Mouse (Mus musculus) G1E (cell line): Measurements from ENCODE around the gene Myo16. TPM values are rescaled to one million over a fixed set of nuclear protein-coding genes. Genes with fewer than 3 reads are reported as not detected.

Experiments
- ATAC-seq: 2 replicates; pipeline ENCODE4 v1.8.0; 2016; ENCODE audit warnings: mild to moderate bottlenecking; ENCODE audit not compliant: insufficient number of reproducible peaks, poor library complexity, low FRiP score, severe bottlenecking; ENCODE audit errors: extremely low read depth
- DNase-seq: peaks from one replicate; pipeline ENCODE4 v3.0.0; 2012; ENCODE audit warnings: low spot score
- H3K27me3 ChIP-seq: 2 replicates; pipeline ENCODE4 v1.6.1; 2012; ENCODE audit warnings: mild to moderate bottlenecking, low read length, inconsistent platforms; ENCODE audit not compliant: insufficient read depth
- H3K36me3 ChIP-seq: replicated peaks from 2 replicates; pipeline ENCODE3; 2012; ENCODE audit warnings: mild to moderate bottlenecking, inconsistent platforms
- H3K4me1 ChIP-seq: 2 replicates; pipeline ENCODE4 v1.6.1; 2012; ENCODE audit warnings: low read depth, low read length, inconsistent platforms, mixed read lengths; ENCODE audit not compliant: insufficient read depth
- H3K4me3 ChIP-seq: 2 replicates; pipeline ENCODE4 v1.5.1; 2012; ENCODE audit warnings: low read depth, mild to moderate bottlenecking, inconsistent platforms, low read length, moderate library complexity, mixed read lengths
- H3K9me3 ChIP-seq: replicated peaks from 2 replicates; pipeline ENCODE4 v1.6.1; 2012; ENCODE audit warnings: inconsistent platforms
- CTCF ChIP-seq: IDR thresholded peaks from 2 replicates; pipeline ENCODE4 v1.5.1; 2012; ENCODE audit warnings: low read depth, low read length, inconsistent platforms, mixed read lengths
- GATA1 ChIP-seq: IDR thresholded peaks from 2 replicates; pipeline ENCODE4 v1.6.1; 2012; ENCODE audit warnings: borderline replicate concordance, low read length, inconsistent platforms, mixed read lengths
- GATA2 ChIP-seq: IDR thresholded peaks from 2 replicates; pipeline ENCODE4 v1.6.1; 2012; ENCODE audit warnings: low read depth, low read length, inconsistent platforms, borderline replicate concordance
- POLR2AphosphoS5 ChIP-seq: IDR thresholded peaks from 2 replicates; pipeline ENCODE4 v1.6.1; 2012; ENCODE audit warnings: low read depth, low read length, inconsistent platforms; ENCODE audit not compliant: insufficient replicate concordance
- TAL1 ChIP-seq: conservative IDR thresholded peaks from 2 replicates; pipeline ENCODE4 v1.6.1; 2012; ENCODE audit warnings: low read depth, low read length, inconsistent platforms, mixed read lengths
- polyA plus RNA-seq: library from polyadenylated mRNA; stranded (reverse); fragments of >175 nt; gene quantifications from 2 replicates; pipeline ENCODE4 v1.2.3, GENCODE M21; 2012
- total RNA-seq, 2 experiments: library from RNA; stranded (forward) in 1 of 2; stranded (reverse) in 1 of 2; fragments of 200-1000 nt in 1 of 2; fragments of >200 nt in 1 of 2; fragmentation: Nextera tagmentation in 1 of 2; gene quantifications; 2 replicates each; pipeline ENCODE4 v1.2.3; 2014 to 2017

Myo16 gene
- total and polyA plus RNA-seq, 3 experiments, result 0.27 to 0.90 (median 0.38) TPM

- DNase-seq (no peak), ATAC-seq (no peak)
- Histone ChIP-seq H3K36me3 (no peaks in the 10 kb centered on the region), H3K9me3 (no peaks in the 10 kb centered on the region), H3K4me1 (no peaks in the 10 kb centered on the region), H3K4me3 (no peak overlapping the region), H3K27me3 (no peaks in the 10 kb centered on the region)
- TF ChIP-seq GATA1, result no peak
- TF ChIP-seq GATA2, result no peak
- TF ChIP-seq TAL1, result no peak
- TF ChIP-seq CTCF, result no peak
- no peak for TF ChIP-seq POLR2AphosphoS5
These were observed 102.0 kb downstream of the Myo16 start for GRCm38 (mm10) chr8:10255741-10256140.

DNA sequence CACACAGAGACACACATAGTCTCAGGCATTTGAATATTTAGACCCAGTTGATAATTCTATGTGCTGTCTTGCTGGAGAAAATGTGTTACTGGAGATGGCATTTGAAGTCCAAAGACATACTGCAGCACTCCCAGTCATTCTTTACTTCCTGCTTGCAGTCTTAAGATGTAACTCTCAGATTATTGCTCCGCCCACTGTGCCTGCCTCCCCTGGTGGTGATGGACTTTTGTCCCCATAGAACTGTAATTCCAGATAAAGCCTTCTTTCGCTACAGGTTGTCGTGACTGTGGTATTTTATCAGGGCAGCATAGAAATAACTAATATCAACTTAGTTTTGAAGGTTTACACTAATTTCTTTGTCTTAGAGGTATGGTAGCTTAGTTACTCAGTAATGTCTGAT is 102.9 kb downstream of the Myo16 start:
- Histone ChIP-seq H3K4me3 (no peak overlapping the region), H3K9me3 (no peaks in the 10 kb centered on the region), H3K36me3 (no peaks in the 10 kb centered on the region), H3K4me1 (no peaks in the 10 kb centered on the region), H3K27me3 (no peaks in the 10 kb centered on the region)
- no peak for DNase-seq
- no peak for TF ChIP-seq CTCF
- TF ChIP-seq POLR2AphosphoS5, result no peak
- no peak for TF ChIP-seq TAL1
- no peak for TF ChIP-seq GATA2
- no peak for TF ChIP-seq GATA1
- no peak for ATAC-seq

DNA sequence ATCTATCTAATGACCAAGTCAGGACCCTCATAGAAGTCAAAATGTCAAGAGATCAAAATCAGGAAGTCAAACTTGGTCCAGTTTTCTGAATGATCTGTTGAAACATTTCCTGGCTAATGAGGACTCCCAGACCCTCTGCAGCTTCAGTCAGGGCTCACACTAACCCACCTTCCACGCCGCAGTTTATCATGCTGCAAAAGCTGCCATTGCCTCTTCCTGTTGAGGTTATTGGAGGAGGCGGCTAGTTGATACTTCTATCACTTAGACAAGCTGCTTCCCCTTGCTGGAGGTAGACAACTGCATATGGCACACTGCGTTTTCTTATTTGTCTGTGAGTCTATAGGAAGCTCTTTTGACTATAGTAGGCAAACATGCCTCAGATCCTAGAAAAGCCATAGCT is 116.4 kb downstream of the Myo16 start:
- no peak for ATAC-seq
- no peak overlapping the region for H3K4me3 ChIP-seq

GRCm38 (mm10) chr8:10292600-10292999 is 138.9 kb downstream of the Myo16 start:
- no peak overlapping the region for H3K4me3 ChIP-seq
- H3K36me3 ChIP-seq, result no peaks in the 10 kb centered on the region
- H3K9me3 ChIP-seq, result no peaks in the 10 kb centered on the region
- H3K4me1 ChIP-seq, result no peaks in the 10 kb centered on the region
- ATAC-seq, result no peak
- TF ChIP-seq POLR2AphosphoS5, result no peak
- no peak for TF ChIP-seq TAL1
- TF ChIP-seq CTCF, result no peak
- no peak for TF ChIP-seq GATA2
- no peak for TF ChIP-seq GATA1
- H3K27me3 ChIP-seq, result peaks cover 5% of the 10 kb centered on the region
- DNase-seq, result no peak

More for the DNA sequence above, 116.4 kb downstream of the Myo16 start:
- no peak for TF ChIP-seq GATA2
- TF ChIP-seq GATA1, result no peak
- TF ChIP-seq TAL1, result no peak
- TF ChIP-seq CTCF, result no peak
- no peak for TF ChIP-seq POLR2AphosphoS5
- no peaks in the 10 kb centered on the region for H3K36me3 ChIP-seq
- no peak for DNase-seq
- no peaks in the 10 kb centered on the region for H3K4me1 ChIP-seq
- H3K27me3 ChIP-seq, result no peaks in the 10 kb centered on the region
- H3K9me3 ChIP-seq, result no peaks in the 10 kb centered on the region

DNA sequence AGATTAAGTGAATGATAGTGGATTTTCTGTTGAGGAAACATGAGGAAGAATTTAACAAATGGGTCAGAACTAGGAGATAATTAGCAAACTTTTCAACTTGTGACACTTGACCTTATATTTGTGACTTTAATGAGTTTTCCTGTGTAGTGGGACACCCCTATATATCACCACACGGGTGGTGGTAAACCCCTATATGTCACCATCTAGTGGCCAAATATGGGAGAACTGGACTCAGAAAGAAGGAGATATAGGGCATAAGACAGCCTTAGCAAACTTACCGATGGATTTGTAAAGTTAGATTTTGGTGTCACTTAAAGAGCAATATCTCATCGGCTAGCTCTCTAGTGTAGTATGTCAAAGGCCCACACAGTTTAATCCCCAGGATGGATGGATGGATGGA is 147.1 kb downstream of the Myo16 start:
- no peaks in the 10 kb centered on the region for H3K36me3 ChIP-seq
- no peaks in the 10 kb centered on the region for H3K9me3 ChIP-seq
- DNase-seq, result peak; percentile 2
- no peaks in the 10 kb centered on the region for H3K4me1 ChIP-seq
- H3K4me3 ChIP-seq, result no peak overlapping the region
- no peak for TF ChIP-seq POLR2AphosphoS5
- TF ChIP-seq CTCF, result no peak
- no peak for ATAC-seq
- no peaks in the 10 kb centered on the region for H3K27me3 ChIP-seq

DNA sequence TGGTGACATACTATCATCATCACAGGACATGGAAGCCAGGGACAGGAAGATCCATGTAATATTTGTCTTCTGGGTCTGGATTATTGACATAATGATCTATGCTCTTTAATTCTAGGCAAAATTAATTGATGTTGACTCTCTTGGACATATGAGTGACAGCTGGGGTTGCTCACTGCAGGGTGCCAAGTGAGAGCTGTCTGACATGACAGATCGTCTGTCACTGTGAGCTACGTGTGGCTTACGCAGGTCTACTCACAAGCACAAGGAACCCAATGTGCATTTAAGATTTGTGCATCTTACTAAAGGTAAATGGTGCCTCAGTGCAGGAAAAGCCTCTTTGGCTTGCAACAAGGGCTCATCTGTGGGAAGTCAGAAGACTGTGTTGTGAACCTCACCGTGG is 149.3 kb downstream of the Myo16 start:
- TF ChIP-seq POLR2AphosphoS5 (no peak), GATA1 (no peak), CTCF (no peak), TAL1 (no peak), GATA2 (no peak)
- Histone ChIP-seq H3K9me3 (no peaks in the 10 kb centered on the region), H3K4me1 (no peaks in the 10 kb centered on the region), H3K27me3 (no peaks in the 10 kb centered on the region), H3K36me3 (no peaks in the 10 kb centered on the region), H3K4me3 (no peak overlapping the region)
- ATAC-seq (no peak), DNase-seq (no peak)

GRCm38 (mm10) chr8:10303992-10304391 is 150.3 kb downstream of the Myo16 start:
- no peaks in the 10 kb centered on the region for H3K9me3 ChIP-seq
- H3K27me3 ChIP-seq, result no peaks in the 10 kb centered on the region
- TF ChIP-seq GATA1 (no peak), GATA2 (no peak), CTCF (no peak), TAL1 (no peak), POLR2AphosphoS5 (no peak)
- H3K4me3 ChIP-seq, result no peak overlapping the region
- H3K36me3 ChIP-seq, result no peaks in the 10 kb centered on the region
- DNase-seq (no peak), ATAC-seq (no peak)
- no peaks in the 10 kb centered on the region for H3K4me1 ChIP-seq
